Mouse (Mus musculus) neural tube, embryonic 14.5 days (tissue): ENCODE measurements around the gene Txndc17. TPM values are rescaled to one million over a fixed set of nuclear protein-coding genes. Genes with fewer than 3 reads are reported as not detected.

Experiments used
- polyA plus RNA-seq: library from polyadenylated mRNA; unstranded; fragments of >200 nt; fragmentation: Nextera tagmentation; extraction: Ambion mirVana; gene quantifications from 2 replicates; pipeline ENCODE4 v1.2.1, GENCODE M21; 2014

Gene Txndc17
- polyA plus RNA-seq, 1 experiment from 2014 or later, result 147 TPM

Other genes starting within 250 kb of the Txndc17 start
- gene Aipl1, start 170.0 kb upstream of the Txndc17 start, polyA plus RNA-seq, result 0.18 and 0.20 TPM in 2 replicates
- gene Pimreg, start 165.5 kb upstream of the Txndc17 start, polyA plus RNA-seq, result 10.9 and 16.3 TPM in 2 replicates
- gene Pitpnm3, start 71.8 kb upstream of the Txndc17 start, polyA plus RNA-seq, result 4.4 and 6.4 TPM in 2 replicates
- 0.12 and 0.36 TPM in 2 replicates for gene Gm43951, start 707 bp upstream of the Txndc17 start, polyA plus RNA-seq
- gene 4933427D14Rik, start 88 bp upstream of the Txndc17 start, polyA plus RNA-seq, result 15.9 and 20.1 TPM in 2 replicates
- gene Med31, start 8.0 kb downstream of the Txndc17 start, polyA plus RNA-seq, result 54.9 and 55.6 TPM in 2 replicates
- gene Slc13a5, start 59.7 kb downstream of the Txndc17 start, polyA plus RNA-seq, result 0.76 and 1.8 TPM in 2 replicates
- gene Xaf1, start 94.1 kb downstream of the Txndc17 start, polyA plus RNA-seq, result 1.4 and 1.6 TPM in 2 replicates
- gene Fbxo39, start 106.9 kb downstream of the Txndc17 start, polyA plus RNA-seq, result not detected in 2 replicates
- 5.5 and 8.8 TPM in 2 replicates for gene Tekt1, start 154.9 kb downstream of the Txndc17 start, polyA plus RNA-seq
- 3.3 and 5.3 TPM in 2 replicates for gene Smtnl2, start 204.2 kb downstream of the Txndc17 start, polyA plus RNA-seq
- gene Ggt6, start 228.0 kb downstream of the Txndc17 start, polyA plus RNA-seq, result not detected in 2 replicates
- gene Mybbp1a, start 233.8 kb downstream of the Txndc17 start, polyA plus RNA-seq, result 55.1 and 63.5 TPM in 2 replicates